Mouse (Mus musculus): ENCODE measurements at regions not wholly inside any gene's neighbourhood (a gene's known extent, or its start where the extent isn't known, plus 50 kb on each side); places are given as distances from the start of the nearest gene placed in this dataset.

- no peak for TF ChIP-seq E2F4 (IDR thresholded peaks at IDR 0.05; ENCODE audit: insufficient read depth)
- no peak for TF ChIP-seq POLR2A (IDR thresholded peaks at IDR 0.05; ENCODE audit: insufficient read length, low read depth)
- no peak for TF ChIP-seq MAX (IDR thresholded peaks at IDR 0.05; ENCODE audit: low read depth)
- no peak for TF ChIP-seq MYOD1 (IDR thresholded peaks at IDR 0.05; ENCODE audit: control insufficient read depth in 1 of 3, insufficient read length in 2 of 3, low read depth in 2 of 3)
- TF ChIP-seq USF1 (IDR thresholded peaks at IDR 0.05; ENCODE audit: low read depth): no peak
These were observed 161.8 kb upstream of the Tmco5 start for GRCm38 (mm10) chr2:116716529-116717201.

Data from myocyte (in vitro differentiated cells).